Mouse (Mus musculus): Measurements from ENCODE around the gene Stac. TPM values are rescaled to one million over a fixed set of nuclear protein-coding genes. Genes with fewer than 3 reads are reported as not detected.

The Stac gene
- polyA plus RNA-seq, 1 experiment from 2014 or later: 2.8 TPM

- no peak for ATAC-seq
- Histone ChIP-seq H3K36me3 (ENCODE audit: control insufficient read depth, insufficient read depth, low read length) (no peaks in the 10 kb centered on the region), H3K9me3 (ENCODE audit: control insufficient read depth, low read length) (no peaks in the 10 kb centered on the region), H3K27me3 (replicated peaks; ENCODE audit: control insufficient read depth, insufficient read depth, low read length) (no peaks in the 10 kb centered on the region), H3K9ac (ENCODE audit: low read depth, low read length) (no peak overlapping the region), H3K4me1 (ENCODE audit: control insufficient read depth, insufficient read depth, low read length) (no peaks in the 10 kb centered on the region), H3K27ac (ENCODE audit: low read length) (no peak overlapping the region), H3K4me2 (ENCODE audit: low read depth, low read length) (no peak overlapping the region), H3K4me3 (ENCODE audit: low read length) (no peak overlapping the region)
- 75% methylated on average over 6 of the region's 6 CpGs for WGBS
These were observed 147.5 kb downstream of the Stac start for GRCm38 (mm10) chr9:111542663-111543062.

GRCm38 (mm10) chr9:111535445-111536064 lies 154.6 kb downstream of the Stac start:
- H3K36me3 ChIP-seq (ENCODE audit: control insufficient read depth, insufficient read depth, low read length): no peaks in the 10 kb centered on the region
- ATAC-seq: peak; percentile 95
- no peak overlapping the region for H3K9ac ChIP-seq (ENCODE audit: low read depth, low read length)
- no peak overlapping the region for H3K4me3 ChIP-seq (ENCODE audit: low read length)
- peak overlapping the region; percentile 76 for H3K27ac ChIP-seq (ENCODE audit: low read length)
- no peaks in the 10 kb centered on the region; the same call in 1 of the 2 replicates for H3K4me1 ChIP-seq (ENCODE audit: control insufficient read depth, insufficient read depth, low read length)
- no peaks in the 10 kb centered on the region for H3K9me3 ChIP-seq (ENCODE audit: control insufficient read depth, low read length)
- H3K27me3 ChIP-seq (replicated peaks; ENCODE audit: control insufficient read depth, insufficient read depth, low read length): no peaks in the 10 kb centered on the region
- 51% methylated on average over 8 of the region's 8 CpGs for WGBS
- H3K4me2 ChIP-seq (ENCODE audit: low read depth, low read length): peak overlapping the region; percentile 32; the same call in 1 of the 2 replicates

- peak overlapping the region; percentile 32 for H3K4me2 ChIP-seq (ENCODE audit: low read depth, low read length)
- no peaks in the 10 kb centered on the region; the same call in 1 of the 2 replicates for H3K4me1 ChIP-seq (ENCODE audit: control insufficient read depth, insufficient read depth, low read length)
- ATAC-seq: peak; percentile 73
- H3K4me3 ChIP-seq (ENCODE audit: low read length): no peak overlapping the region
- WGBS: 18% methylated on average over 7 of the region's 7 CpGs
- H3K36me3 ChIP-seq (ENCODE audit: control insufficient read depth, insufficient read depth, low read length): no peaks in the 10 kb centered on the region
- H3K27ac ChIP-seq (ENCODE audit: low read length): peak overlapping the region; percentile 61
- H3K27me3 ChIP-seq (replicated peaks; ENCODE audit: control insufficient read depth, insufficient read depth, low read length): no peaks in the 10 kb centered on the region
- H3K9ac ChIP-seq (ENCODE audit: low read depth, low read length): no peak overlapping the region
- no peaks in the 10 kb centered on the region for H3K9me3 ChIP-seq (ENCODE audit: control insufficient read depth, low read length)
These were observed 155.3 kb downstream of the Stac start for GRCm38 (mm10) chr9:111534744-111535423.

- H3K9me3 ChIP-seq (ENCODE audit: control insufficient read depth, low read length): no peaks in the 10 kb centered on the region
- 95% methylated on average over 3 of the region's 3 CpGs for WGBS
- no peak for ATAC-seq
- no peak overlapping the region for H3K9ac ChIP-seq (ENCODE audit: low read depth, low read length)
- no peaks in the 10 kb centered on the region for H3K36me3 ChIP-seq (ENCODE audit: control insufficient read depth, insufficient read depth, low read length)
- H3K27ac ChIP-seq (ENCODE audit: low read length): no peak overlapping the region
- no peak overlapping the region for H3K4me2 ChIP-seq (ENCODE audit: low read depth, low read length)
- H3K4me1 ChIP-seq (ENCODE audit: control insufficient read depth, insufficient read depth, low read length): no peaks in the 10 kb centered on the region
- H3K4me3 ChIP-seq (ENCODE audit: low read length): no peak overlapping the region
- no peaks in the 10 kb centered on the region for H3K27me3 ChIP-seq (replicated peaks; ENCODE audit: control insufficient read depth, insufficient read depth, low read length)
These were observed 166.3 kb downstream of the Stac start for GRCm38 (mm10) chr9:111523871-111524270.

- WGBS: 92% methylated on average over 11 of the region's 11 CpGs
- Histone ChIP-seq H3K4me3 (ENCODE audit: low read length) (no peak overlapping the region), H3K27me3 (replicated peaks; ENCODE audit: control insufficient read depth, insufficient read depth, low read length) (no peaks in the 10 kb centered on the region), H3K4me2 (ENCODE audit: low read depth, low read length) (no peak overlapping the region), H3K27ac (ENCODE audit: low read length) (no peak overlapping the region), H3K9ac (ENCODE audit: low read depth, low read length) (no peak overlapping the region), H3K4me1 (ENCODE audit: control insufficient read depth, insufficient read depth, low read length) (no peaks in the 10 kb centered on the region), H3K36me3 (ENCODE audit: control insufficient read depth, insufficient read depth, low read length) (no peaks in the 10 kb centered on the region), H3K9me3 (ENCODE audit: control insufficient read depth, low read length) (no peaks in the 10 kb centered on the region)
- no peak for ATAC-seq
These were observed 167.0 kb downstream of the Stac start for GRCm38 (mm10) chr9:111523111-111523510.

- H3K4me1 ChIP-seq (ENCODE audit: control insufficient read depth, insufficient read depth, low read length): no peaks in the 10 kb centered on the region
- no peak overlapping the region for H3K4me2 ChIP-seq (ENCODE audit: low read depth, low read length)
- no peak overlapping the region for H3K9ac ChIP-seq (ENCODE audit: low read depth, low read length)
- no peaks in the 10 kb centered on the region for H3K27me3 ChIP-seq (replicated peaks; ENCODE audit: control insufficient read depth, insufficient read depth, low read length)
- ATAC-seq: no peak
- H3K4me3 ChIP-seq (ENCODE audit: low read length): no peak overlapping the region
- WGBS: 88% methylated on average over 7 of the region's 7 CpGs
- H3K9me3 ChIP-seq (ENCODE audit: control insufficient read depth, low read length): no peaks in the 10 kb centered on the region
- H3K27ac ChIP-seq (ENCODE audit: low read length): no peak overlapping the region
- H3K36me3 ChIP-seq (ENCODE audit: control insufficient read depth, insufficient read depth, low read length): no peaks in the 10 kb centered on the region
These were observed 167.9 kb downstream of the Stac start for GRCm38 (mm10) chr9:111522226-111522625.

GRCm38 (mm10) chr9:111515536-111515935 lies 174.6 kb downstream of the Stac start:
- Histone ChIP-seq H3K4me3 (ENCODE audit: low read length) (no peak overlapping the region), H3K4me1 (ENCODE audit: control insufficient read depth, insufficient read depth, low read length) (no peaks in the 10 kb centered on the region), H3K4me2 (ENCODE audit: low read depth, low read length) (no peak overlapping the region), H3K27ac (ENCODE audit: low read length) (no peak overlapping the region), H3K9ac (ENCODE audit: low read depth, low read length) (no peak overlapping the region), H3K36me3 (ENCODE audit: control insufficient read depth, insufficient read depth, low read length) (no peaks in the 10 kb centered on the region), H3K27me3 (replicated peaks; ENCODE audit: control insufficient read depth, insufficient read depth, low read length) (no peaks in the 10 kb centered on the region), H3K9me3 (ENCODE audit: control insufficient read depth, low read length) (no peaks in the 10 kb centered on the region)
- 90% methylated on average over 3 of the region's 3 CpGs for WGBS
- no peak for ATAC-seq

- Histone ChIP-seq H3K36me3 (ENCODE audit: control insufficient read depth, insufficient read depth, low read length) (no peaks in the 10 kb centered on the region), H3K9me3 (ENCODE audit: control insufficient read depth, low read length) (no peaks in the 10 kb centered on the region), H3K27ac (ENCODE audit: low read length) (no peak overlapping the region), H3K27me3 (replicated peaks; ENCODE audit: control insufficient read depth, insufficient read depth, low read length) (no peaks in the 10 kb centered on the region), H3K4me1 (ENCODE audit: control insufficient read depth, insufficient read depth, low read length) (no peaks in the 10 kb centered on the region), H3K4me2 (ENCODE audit: low read depth, low read length) (no peak overlapping the region), H3K9ac (ENCODE audit: low read depth, low read length) (no peak overlapping the region), H3K4me3 (ENCODE audit: low read length) (no peak overlapping the region)
- no peak for ATAC-seq
- WGBS: 72% methylated on average over 15 of the region's 15 CpGs
These were observed 175.3 kb downstream of the Stac start for GRCm38 (mm10) chr9:111514586-111515473.

All from intestine, embryonic 16.5 days (tissue).